Mouse (Mus musculus): Measurements from ENCODE around the gene Phip.

Gene Phip

GRCm38 (mm10) chr9:82867698-82868097 lies 107.6 kb downstream of the Phip start:
- no peak for DNase-seq (ENCODE audit: low read depth, low spot score)

GRCm38 (mm10) chr9:82866121-82866520 lies 109.2 kb downstream of the Phip start:
- no peak for DNase-seq (ENCODE audit: low read depth, low spot score)

- peak; percentile 60 for DNase-seq (ENCODE audit: low read depth, low spot score)
Observed at GRCm38 (mm10) chr9:82861775-82862430, 113.4 kb downstream of the Phip start.

GRCm38 (mm10) chr9:82861316-82861715 lies 114.0 kb downstream of the Phip start:
- DNase-seq (ENCODE audit: low read depth, low spot score): peak; percentile 26

GRCm38 (mm10) chr9:82860805-82861204 lies 114.5 kb downstream of the Phip start:
- DNase-seq (ENCODE audit: low read depth, low spot score): no peak

- DNase-seq (ENCODE audit: low read depth, low spot score): no peak
Observed at GRCm38 (mm10) chr9:82856241-82856640, 119.1 kb downstream of the Phip start.

GRCm38 (mm10) chr9:82854973-82855614 lies 120.2 kb downstream of the Phip start:
- DNase-seq (ENCODE audit: low read depth, low spot score): no peak

GRCm38 (mm10) chr9:82854040-82854439 lies 121.3 kb downstream of the Phip start:
- DNase-seq (ENCODE audit: low read depth, low spot score): peak; percentile 63

GRCm38 (mm10) chr9:82842671-82843070 lies 132.6 kb downstream of the Phip start:
- no peak for DNase-seq (ENCODE audit: low read depth, low spot score)

- no peak for DNase-seq (ENCODE audit: low read depth, low spot score)
Observed at GRCm38 (mm10) chr9:82835921-82836320, 139.4 kb downstream of the Phip start.

- peak; percentile 67 for DNase-seq (ENCODE audit: low read depth, low spot score)
Observed at GRCm38 (mm10) chr9:82831891-82832290, 143.4 kb downstream of the Phip start.

GRCm38 (mm10) chr9:82829693-82830430 lies 145.5 kb downstream of the Phip start:
- peak; percentile 91 for DNase-seq (ENCODE audit: low read depth, low spot score)

GRCm38 (mm10) chr9:82829007-82829689 lies 146.2 kb downstream of the Phip start, which contains the start of gene Irak1bp1:
Gene Irak1bp1 (plus strand): TSS chr9:82829540.
- DNase-seq (ENCODE audit: low read depth, low spot score): no peak

- DNase-seq (ENCODE audit: low read depth, low spot score): no peak
Observed at GRCm38 (mm10) chr9:82826426-82826825, 148.9 kb downstream of the Phip start.
